Mouse (Mus musculus): ENCODE data around the gene Dennd4b. TPM values are rescaled to one million over a fixed set of nuclear protein-coding genes. Genes with fewer than 3 reads are reported as not detected.

Gene Dennd4b
- total RNA-seq (2023) = 100 to 1,000 TPM; 180 TPM

GRCm38 (mm10) chr3:90265034-90265931 lies at the start of gene Dennd4b:
Gene Dennd4b, plus strand, starts transcription at chr3:90265185.

GRCm38 (mm10) chr3:90231507-90232333 lies 33.3 kb upstream of the Dennd4b start, which contains the start of gene Jtb:
Gene Jtb, plus strand, starts transcription at chr3:90231597.

GRCm38 (mm10) chr3:90242984-90243775 lies 21.8 kb upstream of the Dennd4b start, which contains the start of gene Creb3l4:
Gene Creb3l4, minus strand, starts transcription at chr3:90243512.

GRCm38 (mm10) chr3:90247960-90248745 lies 16.8 kb upstream of the Dennd4b start, which contains the start of gene Slc39a1:
Gene Slc39a1, plus strand, starts transcription at chr3:90248172.

GRCm38 (mm10) chr3:90253653-90254418 lies 11.1 kb upstream of the Dennd4b start, which contains the start of gene Crtc2:
Gene Crtc2, plus strand, starts transcription at chr3:90254163.

GRCm38 (mm10) chr3:90292345-90293275 lies 27.6 kb downstream of the Dennd4b start, which contains the start of gene Gatad2b:
Gene Gatad2b, plus strand, starts transcription at chr3:90293178.

Other genes starting within 250 kb of the Dennd4b start
- gene 4933434E20Rik, start 213.5 kb upstream of the Dennd4b start, total RNA-seq (2023) = 100 to 1,000 TPM; 127 to 129 TPM
- 100 to 1,000 TPM; 320 to 321 TPM for gene Ubap2l, start 212.6 kb upstream of the Dennd4b start, total RNA-seq (2023)
- gene Tpm3, start 192.5 kb upstream of the Dennd4b start, total RNA-seq (2023) = 100 to 1,000 TPM; 521 to 571 TPM
- gene Nup210l, start 161.1 kb upstream of the Dennd4b start, total RNA-seq (2023) = 1 to 10 TPM; 1.7 to 2.3 TPM
- gene Rps27, start 51.5 kb upstream of the Dennd4b start, total RNA-seq (2023) = over 10,000 TPM; 10,037 to 10,069 TPM
- not detected for gene Rab13, start 51.5 kb upstream of the Dennd4b start, total RNA-seq (2023)
- 10 to 100 TPM; 88.8 to 93.1 TPM for gene Jtb, start 33.6 kb upstream of the Dennd4b start, total RNA-seq (2023)
- not detected for gene Creb3l4, start 21.7 kb upstream of the Dennd4b start, total RNA-seq (2023)
- gene Slc39a1, start 17.0 kb upstream of the Dennd4b start, total RNA-seq (2023) = 10 to 100 TPM; 33.9 to 37.5 TPM
- 100 to 1,000 TPM; 193 to 194 TPM for gene Crtc2, start 11.0 kb upstream of the Dennd4b start, total RNA-seq (2023)
- 100 to 1,000 TPM; 120 to 129 TPM for gene Gatad2b, start 28.0 kb downstream of the Dennd4b start, total RNA-seq (2023)
- gene Slc27a3, start 124.8 kb downstream of the Dennd4b start, total RNA-seq (2023) = 1 to 10 TPM; 1.4 to 3.3 TPM
- 10 to 100 TPM; 60.8 to 63.6 TPM for gene Ints3, start 168.4 kb downstream of the Dennd4b start, total RNA-seq (2023)
- gene Npr1, start 200.7 kb downstream of the Dennd4b start, total RNA-seq (2023) = not detected
- 10 to 100 TPM; 93.4 to 97.9 TPM for gene Ilf2, start 210.9 kb downstream of the Dennd4b start, total RNA-seq (2023)
- 10 to 100 TPM; 63.2 to 64.4 TPM for gene Snapin, start 225.8 kb downstream of the Dennd4b start, total RNA-seq (2023)
- 100 to 1,000 TPM; 198 to 203 TPM for gene Chtop, start 244.3 kb downstream of the Dennd4b start, total RNA-seq (2023)
- not detected for gene S100a1, start 249.2 kb downstream of the Dennd4b start, total RNA-seq (2023)
- 10 to 100 TPM; 18.4 to 23.5 TPM for gene S100a13, start 249.2 kb downstream of the Dennd4b start, total RNA-seq (2023)